Mouse (Mus musculus): ENCODE measurements around the gene 1700113H08Rik.

DNA sequence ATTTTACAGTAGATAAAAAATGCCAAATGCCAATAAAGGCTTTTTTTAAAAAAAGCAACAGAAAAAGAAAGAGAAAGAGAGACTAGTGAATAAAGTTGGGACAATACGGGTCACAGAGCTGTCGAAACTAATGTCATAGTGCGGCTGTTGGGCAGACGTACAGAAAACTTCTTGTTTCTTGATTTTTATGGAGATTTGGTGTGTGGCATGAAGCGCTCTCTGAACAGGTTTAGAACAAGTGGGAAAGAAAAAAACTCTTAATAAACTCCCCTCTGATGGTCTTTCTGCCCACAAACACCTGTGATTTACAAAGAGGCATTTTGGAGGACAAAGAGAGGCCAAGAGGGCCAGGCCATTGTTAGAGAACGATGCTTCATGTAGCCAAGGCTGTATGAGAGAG is 1.6 kb downstream of the 1700113H08Rik start:
- TF ChIP-seq CTCF (IDR thresholded peaks at IDR 0.05; ENCODE audit: extremely low read depth, insufficient read depth, insufficient read length, insufficient replicate concordance), result no peak
- no peak for TF ChIP-seq POLR2A (IDR thresholded peaks at IDR 0.05; ENCODE audit: low read depth, low read length)

Measured in spleen, adult 2 months (tissue).